Mouse (Mus musculus) limb, embryonic 13.5 days (tissue): ENCODE data around the gene Gm27021. TPM values are rescaled to one million over a fixed set of nuclear protein-coding genes. Genes with fewer than 3 reads are reported as not detected.
A peak's percentile ranks its signal among the peaks of the same experiment; 100 is the strongest.

Experiments
- ATAC-seq: fragments of 200-750 bp; cut with Nextera tagmentation; 2 replicates; pipeline ENCODE4 v1.8.0; 2017; ENCODE audit warnings: low read depth, moderate number of reproducible peaks, moderate TSS enrichment; ENCODE audit not compliant: low FRiP score
- H3K27ac ChIP-seq: fragments of 300-500 bp; sonication (generic); 2 replicates; pipeline ENCODE4 v1.5.1; 2015; ENCODE audit warnings: inconsistent platforms, mild to moderate bottlenecking, moderate library complexity
- H3K27me3 ChIP-seq: fragments of 300-500 bp; sonication (generic); 2 replicates; pipeline ENCODE4 v1.6.1; 2015; ENCODE audit warnings: mild to moderate bottlenecking, inconsistent platforms
- H3K36me3 ChIP-seq: fragments of 300-500 bp; sonication (generic); 2 replicates; pipeline ENCODE4 v1.6.1; 2015; ENCODE audit warnings: inconsistent platforms, mild to moderate bottlenecking, moderate library complexity
- H3K4me1 ChIP-seq: fragments of 300-500 bp; sonication (generic); 2 replicates; pipeline ENCODE4 v1.6.1; 2015; ENCODE audit warnings: inconsistent platforms
- H3K4me2 ChIP-seq: fragments of 300-500 bp; sonication (generic); replicated peaks from 2 replicates; pipeline ENCODE4 v1.6.1; 2015; ENCODE audit warnings: inconsistent platforms, mild to moderate bottlenecking, moderate library complexity
- H3K4me3 ChIP-seq: fragments of 300-500 bp; sonication (generic); 2 replicates; pipeline ENCODE4 v1.5.1; 2015; ENCODE audit warnings: moderate library complexity, mild to moderate bottlenecking, inconsistent platforms
- H3K9ac ChIP-seq: fragments of 300-500 bp; sonication (generic); 2 replicates; pipeline ENCODE4 v1.6.1; 2015; ENCODE audit warnings: mild to moderate bottlenecking, inconsistent platforms
- H3K9me3 ChIP-seq: fragments of 300-500 bp; sonication (generic); 2 replicates; pipeline ENCODE4 v1.6.1; 2016; ENCODE audit warnings: inconsistent platforms
- whole genome bisulfite sequencing: fragments of 180-500 bp; shearing (Covaris S2); methylation state at CpG from one replicate; pipeline ENCODE4 v1.1.7; 2015; 5-methylcytosine and 5-hydroxymethylcytosine counted together
- polyA plus RNA-seq: library from polyadenylated mRNA; unstranded; fragments of >200 nt; fragmentation: Nextera tagmentation; extraction: Ambion mirVana; gene quantifications from 2 replicates; pipeline ENCODE4 v1.2.1, GENCODE M21; 2015

Gene Gm27021
- polyA plus RNA-seq, 1 experiment from 2014 or later: 5.5 TPM

DNA sequence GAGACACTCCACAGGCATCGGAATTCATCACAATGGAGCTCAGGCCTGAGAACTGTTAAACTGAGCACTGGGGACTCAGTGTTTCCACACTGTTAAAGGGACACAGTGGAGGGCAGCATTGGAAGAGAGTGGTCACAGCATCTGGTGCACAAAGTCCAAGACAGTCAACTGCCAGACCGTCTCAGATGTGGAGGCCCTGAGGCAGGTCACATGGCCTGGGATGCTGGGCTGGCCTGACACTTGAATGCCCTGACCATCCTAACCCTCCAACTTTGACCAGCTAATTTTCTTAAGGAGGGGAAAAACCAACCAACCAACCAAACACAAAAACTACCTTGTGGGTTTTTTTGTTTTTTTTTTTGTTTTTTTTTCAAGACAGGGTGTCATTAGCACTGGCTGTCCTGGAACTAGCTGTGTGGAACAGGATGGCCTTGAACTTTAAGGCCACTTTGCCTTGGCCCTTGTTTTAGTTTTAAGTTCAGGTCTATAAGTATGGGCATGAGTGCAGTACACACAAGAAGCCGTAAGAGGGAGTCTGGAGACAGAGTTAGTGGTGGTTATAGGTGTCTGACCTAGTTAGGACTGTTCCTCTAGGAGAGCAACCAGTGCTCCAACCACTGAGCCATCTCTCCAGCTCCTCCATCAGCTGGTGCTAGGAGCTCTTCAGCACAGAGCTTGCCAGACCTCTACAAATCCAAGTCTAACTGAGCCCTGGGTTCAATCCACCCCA lies 2.0 kb downstream of the Gm27021 start:
- Histone ChIP-seq H3K9ac (peak overlapping the region; percentile 98), H3K36me3 (peaks cover 20% of the 10 kb centered on the region), H3K4me3 (peak overlapping the region; percentile 97), H3K27me3 (no peaks in the 10 kb centered on the region), H3K4me2 (peak overlapping the region; percentile 89), H3K4me1 (peaks cover 41% of the 10 kb centered on the region), H3K9me3 (no peaks in the 10 kb centered on the region), H3K27ac (no peak overlapping the region)
- ATAC-seq: no peak
- 73% methylated on average over 3 of the region's 3 CpGs for WGBS

DNA sequence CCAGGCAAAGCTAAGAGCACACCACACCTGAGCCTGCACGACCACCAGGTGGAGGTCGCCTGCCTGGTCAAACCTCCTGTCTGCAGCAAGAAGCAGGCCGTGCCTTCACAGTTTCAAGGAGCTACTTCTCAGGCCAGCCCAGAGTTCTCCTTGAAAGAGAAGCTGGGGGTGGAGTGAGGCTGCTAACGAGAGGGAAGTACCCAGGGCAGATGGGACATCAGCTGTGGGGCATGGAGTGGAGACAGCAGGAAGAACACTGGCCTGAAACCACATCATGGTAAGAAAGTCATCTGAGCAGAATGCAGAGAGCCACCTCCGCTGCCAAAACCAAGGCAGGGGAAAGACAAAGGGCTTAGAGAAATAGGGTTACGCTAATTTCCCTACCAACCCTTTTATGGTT lies 3.3 kb downstream of the Gm27021 start:
- no peak overlapping the region for H3K9ac ChIP-seq
- 85% methylated on average over 6 of the region's 6 CpGs for WGBS
- H3K9me3 ChIP-seq: no peaks in the 10 kb centered on the region
- H3K4me1 ChIP-seq: peaks cover 41% of the 10 kb centered on the region
- no peak for ATAC-seq
- H3K27me3 ChIP-seq: no peaks in the 10 kb centered on the region
- peaks cover 20% of the 10 kb centered on the region for H3K36me3 ChIP-seq
- no peak overlapping the region for H3K27ac ChIP-seq
- H3K4me2 ChIP-seq: no peak overlapping the region
- no peak overlapping the region for H3K4me3 ChIP-seq

DNA sequence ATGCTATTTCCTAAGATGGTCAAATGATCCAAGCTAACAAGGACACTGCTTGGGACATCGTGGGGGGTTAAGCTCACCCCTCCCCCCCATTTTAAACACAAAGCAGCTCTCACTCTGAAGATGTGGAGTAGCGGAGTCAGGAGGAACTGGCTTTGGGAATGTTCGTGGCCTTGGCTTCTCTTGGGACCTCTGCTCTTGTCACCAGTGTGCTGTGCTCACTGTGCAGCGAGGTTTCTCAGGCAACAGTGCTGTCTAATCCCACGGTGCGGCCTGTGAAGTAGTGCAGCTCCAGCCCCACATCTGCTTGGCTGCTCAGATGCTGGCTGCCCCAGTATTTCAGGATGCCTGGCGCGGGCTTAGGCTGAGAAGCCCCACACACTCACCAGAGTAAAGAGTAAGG lies 10.5 kb downstream of the Gm27021 start:
- H3K9me3 ChIP-seq: no peaks in the 10 kb centered on the region
- H3K27me3 ChIP-seq: no peaks in the 10 kb centered on the region
- ATAC-seq: no peak
- no peak overlapping the region for H3K9ac ChIP-seq
- 95% methylated on average over 8 of the region's 8 CpGs for WGBS
- no peak overlapping the region for H3K4me3 ChIP-seq
- H3K36me3 ChIP-seq: peaks cover 77% of the 10 kb centered on the region
- no peak overlapping the region for H3K4me2 ChIP-seq
- H3K27ac ChIP-seq: no peak overlapping the region
- H3K4me1 ChIP-seq: no peaks in the 10 kb centered on the region

DNA sequence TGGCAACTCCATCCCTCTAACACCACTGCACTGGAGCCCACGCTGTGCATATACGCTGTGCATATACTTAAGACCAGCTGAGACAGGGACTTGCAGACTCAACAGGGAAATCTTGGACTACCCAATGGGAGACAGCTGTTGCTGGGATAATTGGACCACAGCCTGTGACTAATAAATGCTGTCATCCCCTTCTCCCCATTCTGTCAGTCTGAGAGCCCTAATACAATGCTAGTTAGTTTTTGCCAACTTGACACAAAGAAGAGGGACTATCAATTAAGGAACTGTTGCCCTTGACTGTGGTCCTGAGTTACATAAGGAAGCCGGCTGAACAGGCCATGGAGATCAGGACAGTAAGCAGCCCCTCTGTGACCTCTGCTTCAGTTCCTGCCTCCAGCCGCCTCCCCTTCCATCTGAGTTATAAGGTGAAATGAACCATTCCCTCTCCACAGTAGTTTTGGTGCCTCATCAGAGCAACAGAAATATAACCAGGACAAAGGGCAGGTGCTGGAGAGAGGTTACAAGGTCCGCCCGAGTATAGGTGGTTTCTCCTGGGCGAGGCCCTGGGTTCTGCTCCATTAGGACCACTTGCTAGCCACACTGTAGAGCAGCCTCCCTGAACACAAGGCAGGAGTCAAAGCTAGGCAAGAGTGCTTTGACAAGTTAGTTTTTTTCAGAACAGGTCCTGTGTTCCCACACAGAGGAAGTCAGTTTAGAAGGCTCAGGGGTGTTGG lies 11.4 kb downstream of the Gm27021 start:
- WGBS: 90% methylated on average over 7 of the region's 7 CpGs
- no peak overlapping the region for H3K4me3 ChIP-seq
- H3K9ac ChIP-seq: no peak overlapping the region
- H3K27ac ChIP-seq: no peak overlapping the region
- no peak overlapping the region for H3K4me2 ChIP-seq
- H3K9me3 ChIP-seq: no peaks in the 10 kb centered on the region
- ATAC-seq: no peak
- peaks cover 78% of the 10 kb centered on the region for H3K36me3 ChIP-seq
- no peaks in the 10 kb centered on the region for H3K27me3 ChIP-seq
- no peaks in the 10 kb centered on the region for H3K4me1 ChIP-seq

DNA sequence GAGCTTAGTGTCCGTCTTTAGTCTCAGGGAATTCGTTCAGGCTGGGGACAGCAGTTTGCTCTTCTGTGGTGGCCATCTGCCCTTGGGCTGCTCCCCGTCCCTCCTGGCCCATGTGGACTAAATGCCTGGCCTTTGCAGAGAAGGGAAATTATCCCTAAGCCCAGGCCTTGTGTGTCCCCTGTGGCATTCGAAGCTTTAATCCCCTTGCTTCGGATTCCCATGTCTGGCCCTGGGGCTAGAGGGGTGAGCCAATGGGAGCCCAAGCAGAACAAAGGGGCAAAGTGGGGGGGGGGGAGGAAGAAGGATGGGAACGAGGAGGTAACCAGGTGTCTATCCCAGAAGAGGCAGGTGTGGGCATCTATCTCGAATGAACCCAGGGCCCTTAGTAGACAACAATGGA lies 20.3 kb downstream of the Gm27021 start, which contains the start of gene 1190005I06Rik:
Gene 1190005I06Rik, minus strand, starts transcription at position 101 of the 400 bp plus-strand sequence.
- H3K9ac ChIP-seq: no peak within 1 kb of the TSS
- no peaks in the 10 kb centered on the region for H3K9me3 ChIP-seq
- H3K36me3 ChIP-seq: peaks cover 13% of the 10 kb centered on the region
- 50% methylated on average over 7 of the region's 7 CpGs for WGBS
- H3K27ac ChIP-seq: no peak within 1 kb of the TSS
- H3K4me1 ChIP-seq: no peaks in the 10 kb centered on the region
- no peak within 1 kb of the TSS for H3K4me3 ChIP-seq
- ATAC-seq: no peak
- no peak within 1 kb of the TSS for H3K4me2 ChIP-seq
- no peaks in the 10 kb centered on the region for H3K27me3 ChIP-seq

DNA sequence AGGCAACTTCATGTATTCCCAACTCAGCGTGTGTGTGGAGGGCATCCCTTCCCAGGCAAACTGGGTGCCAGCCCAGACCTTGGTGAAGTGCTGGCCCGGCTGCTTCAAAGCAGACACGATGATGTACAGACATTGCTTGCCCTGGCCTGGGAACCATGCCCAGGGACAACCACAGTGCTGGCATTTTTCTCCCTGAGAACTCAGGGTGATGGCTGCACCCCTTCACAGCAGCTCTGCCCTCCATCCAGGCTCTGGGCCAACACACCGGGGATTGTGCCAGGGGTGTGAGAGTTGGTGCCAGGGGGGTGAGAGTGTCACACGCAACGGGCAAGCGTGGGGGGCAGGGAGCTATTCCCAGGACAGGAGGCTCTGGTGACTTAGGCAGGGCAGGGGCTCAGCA lies 23.2 kb downstream of the Gm27021 start:
- Histone ChIP-seq H3K4me3 (no peak overlapping the region), H3K4me2 (no peak overlapping the region), H3K9me3 (no peaks in the 10 kb centered on the region), H3K36me3 (no peaks in the 10 kb centered on the region), H3K4me1 (no peaks in the 10 kb centered on the region), H3K27ac (no peak overlapping the region), H3K27me3 (no peaks in the 10 kb centered on the region), H3K9ac (no peak overlapping the region)
- WGBS: 81% methylated on average over 7 of the region's 7 CpGs
- ATAC-seq: no peak

DNA sequence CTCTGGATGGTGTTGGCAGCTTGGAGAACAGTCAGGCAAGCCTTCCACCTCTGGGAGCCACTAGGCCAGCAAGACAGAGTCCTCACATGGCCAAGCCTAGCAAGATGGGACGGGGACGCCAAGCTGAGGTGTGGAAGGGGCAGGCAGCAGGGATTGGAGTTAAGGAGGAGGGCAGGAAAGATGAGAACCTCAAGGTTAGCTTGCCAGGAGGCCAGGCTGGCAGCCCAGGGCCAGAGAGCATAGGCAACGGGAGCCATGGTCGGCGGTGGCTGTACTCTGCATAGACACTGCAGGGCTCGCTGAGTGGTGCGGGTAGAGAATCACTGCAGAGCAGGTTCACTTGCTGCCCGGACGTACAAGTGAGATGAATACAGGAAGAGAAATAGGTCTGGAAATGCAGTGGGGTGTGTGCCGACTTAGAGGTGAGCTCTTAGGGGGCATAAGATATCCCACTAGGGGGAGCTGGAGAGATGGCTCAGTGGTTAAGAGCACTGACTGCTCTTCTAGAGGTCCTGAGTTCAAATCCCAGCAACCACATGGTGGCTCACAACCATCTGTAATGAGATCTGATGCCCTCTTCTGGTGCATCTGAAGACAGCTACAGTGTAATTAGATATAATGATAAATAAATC lies 25.7 kb downstream of the Gm27021 start:
- Histone ChIP-seq H3K9ac (no peak overlapping the region), H3K4me2 (no peak overlapping the region)
- WGBS: 84% methylated on average over 10 of the region's 10 CpGs

DNA sequence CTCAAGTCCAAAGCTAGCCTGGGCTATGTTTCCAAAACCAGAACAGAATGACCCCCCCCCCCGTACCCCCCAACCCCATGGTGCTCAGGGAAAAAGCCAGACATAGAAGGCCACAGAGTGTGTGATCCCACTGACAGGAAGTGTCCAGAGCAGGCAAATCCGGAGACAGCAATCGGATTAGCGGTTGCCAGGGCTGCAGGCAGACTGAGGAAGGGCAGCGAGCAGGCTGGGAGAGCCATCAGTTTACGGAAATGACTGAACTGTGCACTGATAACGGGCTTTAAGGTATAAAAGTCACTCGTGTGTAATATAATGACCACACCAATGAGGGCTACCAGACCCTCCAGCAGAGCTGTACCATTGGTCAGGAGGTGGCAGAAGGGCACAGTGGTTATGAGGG lies 26.6 kb downstream of the Gm27021 start:
- ATAC-seq: no peak
- Histone ChIP-seq H3K4me2 (no peak overlapping the region), H3K9ac (no peak overlapping the region), H3K36me3 (no peaks in the 10 kb centered on the region), H3K9me3 (no peaks in the 10 kb centered on the region), H3K4me1 (no peaks in the 10 kb centered on the region), H3K27me3 (peaks cover 4% of the 10 kb centered on the region; the same call in 1 of the 2 replicates), H3K4me3 (no peak overlapping the region), H3K27ac (no peak overlapping the region)
- WGBS: 46% methylated on average over 8 of the region's 8 CpGs

More for the DNA sequence above, 25.7 kb downstream of the Gm27021 start:
- no peaks in the 10 kb centered on the region for H3K36me3 ChIP-seq
- no peaks in the 10 kb centered on the region for H3K9me3 ChIP-seq
- H3K4me3 ChIP-seq: no peak overlapping the region
- no peaks in the 10 kb centered on the region for H3K27me3 ChIP-seq
- ATAC-seq: no peak
- no peak overlapping the region for H3K27ac ChIP-seq
- H3K4me1 ChIP-seq: no peaks in the 10 kb centered on the region

DNA sequence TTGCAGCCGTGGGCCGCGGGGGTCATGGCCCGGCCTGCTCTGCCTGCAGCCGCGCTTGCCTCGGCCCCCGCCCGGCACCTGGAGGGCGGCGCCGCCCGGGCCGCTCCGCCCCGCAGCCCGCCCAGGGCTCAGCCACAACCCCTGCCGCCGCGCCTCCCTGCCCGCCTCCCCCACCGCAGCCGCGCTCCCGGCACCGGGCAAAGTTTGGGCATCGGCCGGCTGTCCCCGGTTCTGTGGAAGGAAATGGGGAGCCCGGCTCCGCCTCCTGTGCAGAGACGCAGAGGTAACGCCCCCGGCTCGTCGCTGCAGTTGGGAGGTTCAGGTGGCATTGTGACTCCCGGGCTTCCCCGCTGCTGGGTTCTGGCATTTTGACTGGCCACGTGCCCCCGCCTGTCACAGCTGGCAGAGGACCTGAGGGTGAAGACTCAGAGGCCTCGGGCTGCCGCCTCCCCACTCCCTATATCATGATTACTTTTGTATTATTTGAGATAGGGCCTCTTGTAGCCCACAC lies 33.5 kb downstream of the Gm27021 start:
- peak overlapping the region; percentile 99 for H3K4me2 ChIP-seq
- under 1% methylated on average over 37 of the region's 42 CpGs for WGBS
- H3K36me3 ChIP-seq: no peaks in the 10 kb centered on the region
- 0 out of 2 replicates have a peak, but pooled peaks cover 6% of the 10 kb centered on the region for H3K9me3 ChIP-seq
- H3K9ac ChIP-seq: peak overlapping the region; percentile 78
- H3K27ac ChIP-seq: no peak overlapping the region
- peak overlapping the region; percentile 71 for H3K4me3 ChIP-seq
- H3K27me3 ChIP-seq: peaks cover 33% of the 10 kb centered on the region
- ATAC-seq: peak; percentile 42
- peaks cover 43% of the 10 kb centered on the region for H3K4me1 ChIP-seq

DNA sequence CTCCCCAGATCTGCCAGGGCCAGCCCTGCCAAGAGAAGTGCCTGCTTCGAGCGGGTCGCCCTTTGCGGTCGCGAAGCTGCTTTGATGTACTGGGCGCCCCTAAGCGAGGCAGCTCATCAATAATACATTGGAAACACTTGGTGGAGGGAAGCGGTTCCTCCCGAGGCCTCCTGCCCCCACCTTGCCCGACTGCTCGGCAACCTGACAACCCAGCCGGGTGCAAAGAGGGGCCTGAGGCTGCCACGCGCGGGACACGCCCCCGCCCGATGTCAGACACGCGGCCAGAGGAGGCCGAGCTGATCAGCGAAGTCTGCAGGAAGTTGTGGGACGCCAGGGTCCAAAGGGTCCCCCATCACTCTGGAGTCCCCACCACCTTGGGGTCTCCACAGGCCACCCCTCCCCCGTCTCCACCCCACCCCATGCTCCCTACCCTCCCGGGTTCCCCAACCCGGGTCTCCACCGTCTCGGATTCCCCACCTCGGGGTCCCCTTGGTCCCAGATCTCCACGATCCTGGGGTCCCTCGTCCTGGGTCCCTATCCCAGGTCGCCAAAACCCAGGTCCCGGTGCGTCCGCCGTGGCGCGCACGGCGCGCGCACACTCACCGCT lies 34.1 kb downstream of the Gm27021 start:
- Histone ChIP-seq H3K27ac (no peak overlapping the region), H3K4me1 (peaks cover 43% of the 10 kb centered on the region), H3K9ac (peak overlapping the region; percentile 78), H3K4me2 (peak overlapping the region; percentile 99), H3K9me3 (0 out of 2 replicates have a peak, but pooled peaks cover 6% of the 10 kb centered on the region), H3K36me3 (no peaks in the 10 kb centered on the region), H3K4me3 (peak overlapping the region; percentile 71), H3K27me3 (peaks cover 33% of the 10 kb centered on the region)
- ATAC-seq: peak; percentile 41; the same call in 1 of the 2 replicates
- WGBS: under 1% methylated on average over 44 of the region's 44 CpGs

DNA sequence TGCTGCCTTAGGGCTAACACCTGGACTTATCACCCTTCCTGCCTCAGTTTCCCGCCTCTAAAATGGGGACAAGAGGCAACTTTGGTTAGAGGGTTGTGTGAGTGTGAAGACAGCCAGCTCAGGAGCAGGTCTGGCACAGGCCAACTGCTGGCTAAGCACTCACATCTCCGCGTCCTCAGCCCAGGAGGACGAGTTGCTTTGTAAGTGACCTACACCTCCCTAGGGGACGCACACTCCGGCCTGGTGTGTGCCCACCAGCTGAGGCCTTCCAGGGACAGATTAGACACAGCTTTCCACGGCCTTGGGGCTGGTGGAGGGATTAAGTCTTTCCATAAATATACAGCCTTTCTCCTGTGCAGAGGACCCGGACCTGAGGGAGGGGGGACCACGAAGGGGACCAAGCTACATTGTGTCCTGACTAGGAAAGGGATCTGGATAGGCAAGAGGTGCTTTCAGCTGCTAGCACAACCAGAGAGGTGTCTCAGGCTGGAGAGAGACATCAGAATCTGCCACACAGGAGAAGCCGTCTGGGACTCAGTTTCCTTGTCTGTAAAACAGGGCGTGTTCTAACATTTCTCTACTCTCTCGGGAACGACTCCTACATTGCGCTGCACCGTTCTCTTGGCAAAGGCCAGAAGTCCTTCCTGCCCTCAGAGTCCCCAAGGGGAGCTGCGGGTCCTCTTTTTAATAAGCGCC lies 34.8 kb downstream of the Gm27021 start:
- no peaks in the 10 kb centered on the region for H3K36me3 ChIP-seq
- H3K4me2 ChIP-seq: peak overlapping the region; percentile 99
- WGBS: 31% methylated on average over 17 of the region's 17 CpGs
- no peak for ATAC-seq
- H3K4me1 ChIP-seq: peaks cover 43% of the 10 kb centered on the region
- no peak overlapping the region for H3K27ac ChIP-seq
- peak overlapping the region; percentile 78; the same call in 1 of the 2 replicates for H3K9ac ChIP-seq
- H3K4me3 ChIP-seq: peak overlapping the region; percentile 71
- peaks cover 33% of the 10 kb centered on the region for H3K27me3 ChIP-seq
- H3K9me3 ChIP-seq: 0 out of 2 replicates have a peak, but pooled peaks cover 6% of the 10 kb centered on the region
